Mouse (Mus musculus) left cerebral cortex, adult 2 months (tissue): ENCODE data around the gene Rsf1. TPM values are rescaled to one million over a fixed set of nuclear protein-coding genes. Genes with fewer than 3 reads are reported as not detected.

Experiments
- DNase-seq, 2 experiments: peaks; one replicate each; pipeline ENCODE4 v3.0.0; 2021 to 2022; ENCODE audit warnings: low spot score in 2 of 2, mixed read lengths in 1 of 2; ENCODE audit errors: extremely low spot score in 1 of 2
- H3K27ac ChIP-seq: fragments of 200-600 bp; 2 replicates; pipeline ENCODE4 v1.8.1; 2022
- H3K4me3 ChIP-seq: fragments of 200-600 bp; 2 replicates; pipeline ENCODE4 v1.8.1; 2022
- CTCF ChIP-seq: fragments of 200-600 bp; IDR thresholded peaks from 2 replicates; pipeline ENCODE4 v1.8.1; 2022; ENCODE audit warnings: antibody characterized with exemption, mild to moderate bottlenecking, moderate library complexity
- intact Hi-C: fragments of 180-260 bp; cut with DNase I; formaldehyde crosslinking; loops from one replicate; pipeline ENCODE4 v1.15.1; 2025
- total RNA-seq, 2 experiments: library from RNA; stranded (reverse); gene quantifications; 2 replicates each; pipeline ENCODE4 v1.2.3; 2021

Gene Rsf1
- total RNA-seq, 2 experiments from 2014 or later, result 44.8 to 49.2 TPM

DNA sequence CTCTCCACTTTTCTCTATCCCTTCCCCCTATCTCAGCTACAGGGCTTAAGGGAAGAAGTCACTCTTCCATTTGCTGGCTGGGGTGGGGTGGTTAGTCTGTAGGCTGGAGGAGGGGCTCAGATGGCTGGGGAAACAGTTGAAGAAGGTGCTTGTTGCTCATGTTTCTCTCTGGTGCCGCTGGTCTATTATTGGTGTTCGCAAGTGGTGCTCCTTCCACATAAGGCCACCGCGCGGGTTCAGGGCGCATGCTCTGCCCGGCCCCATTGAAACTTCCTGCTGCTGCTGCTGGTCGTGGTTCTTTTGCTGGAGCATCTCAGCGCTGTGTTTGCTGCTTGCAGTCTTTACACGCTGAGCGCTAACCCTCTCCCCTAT lies 1.1 kb downstream of the Rsf1 start:
- intact Hi-C loops, result loop anchor here (5.0 kb wide), 2 partner anchors 61 to 96 kb away; no protein-coding TSS in a partner anchor
- Histone ChIP-seq H3K27ac (peak overlapping the region; percentile 97), H3K4me3 (peak overlapping the region; percentile 65)
- DNase-seq, result peak; percentile 75 to 83
- peak; percentile 11 for TF ChIP-seq CTCF

DNA sequence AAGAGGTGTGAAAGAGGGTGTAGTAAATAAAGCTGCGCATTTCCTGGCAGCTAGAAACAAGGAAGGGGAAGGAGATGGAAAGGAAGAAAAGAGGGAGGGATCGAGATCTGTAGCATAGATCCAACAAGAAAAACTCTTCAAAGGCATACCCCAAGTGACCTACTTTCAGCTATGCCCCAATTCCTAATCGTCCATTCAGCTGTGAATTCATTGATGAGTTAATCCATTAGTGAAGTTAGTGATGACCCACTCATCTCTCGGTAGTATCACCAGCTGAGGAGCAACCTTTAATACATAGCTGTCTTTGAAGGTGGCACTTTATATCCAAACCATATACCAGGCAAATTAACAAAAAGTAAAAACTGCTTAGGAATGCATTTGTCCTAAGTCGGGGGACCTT lies 8.8 kb downstream of the Rsf1 start:
- no peak for DNase-seq
- TF ChIP-seq CTCF, result no peak
- Histone ChIP-seq H3K4me3 (no peak overlapping the region), H3K27ac (no peak overlapping the region)
- intact Hi-C loops, result no loop called here

DNA sequence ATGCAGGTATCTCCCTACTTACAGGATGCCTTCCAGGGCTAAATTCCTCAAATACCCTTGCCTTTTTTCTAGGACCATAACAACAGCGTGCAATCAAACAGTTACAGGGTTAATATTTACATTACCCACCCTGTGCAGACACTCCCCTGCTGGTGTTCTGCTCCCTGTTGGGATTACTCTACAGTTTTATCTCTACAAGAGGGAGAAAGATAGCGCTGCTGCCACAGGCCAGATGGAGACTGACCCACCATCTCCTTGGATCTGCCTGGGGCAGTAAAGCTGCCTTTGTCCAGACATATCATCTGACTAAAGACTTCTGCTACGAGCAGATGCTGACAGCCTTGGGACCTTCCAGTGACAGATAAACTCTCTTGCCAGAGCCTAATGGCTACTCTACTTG lies 10.8 kb downstream of the Rsf1 start:
- intact Hi-C loops, result no loop called here
- Histone ChIP-seq H3K27ac (no peak overlapping the region), H3K4me3 (no peak overlapping the region)
- no peak for DNase-seq
- no peak for TF ChIP-seq CTCF

DNA sequence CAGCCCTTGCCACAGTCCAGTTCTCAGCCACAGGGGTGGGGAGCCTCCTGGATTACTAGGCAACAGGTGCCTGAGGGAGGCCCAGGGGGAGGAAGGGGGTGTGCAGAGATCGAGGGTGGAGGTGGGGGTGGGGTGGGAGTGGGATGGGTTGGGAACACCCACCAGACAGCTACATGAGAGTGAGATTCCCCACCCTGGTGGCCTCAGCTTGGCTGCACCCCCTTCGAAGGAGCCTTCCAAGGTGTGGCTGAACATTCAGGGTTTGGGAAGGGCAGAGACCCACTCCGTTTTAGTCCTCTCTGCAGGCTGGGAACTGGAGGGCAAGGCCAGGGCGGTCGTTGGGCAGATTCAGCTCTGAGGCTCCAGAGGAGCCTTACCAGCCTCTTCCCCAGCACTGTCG lies 11.6 kb downstream of the Rsf1 start:
- DNase-seq, result no peak
- intact Hi-C loops, result no loop called here
- TF ChIP-seq CTCF, result no peak
- Histone ChIP-seq H3K4me3 (no peak overlapping the region), H3K27ac (no peak overlapping the region)

DNA sequence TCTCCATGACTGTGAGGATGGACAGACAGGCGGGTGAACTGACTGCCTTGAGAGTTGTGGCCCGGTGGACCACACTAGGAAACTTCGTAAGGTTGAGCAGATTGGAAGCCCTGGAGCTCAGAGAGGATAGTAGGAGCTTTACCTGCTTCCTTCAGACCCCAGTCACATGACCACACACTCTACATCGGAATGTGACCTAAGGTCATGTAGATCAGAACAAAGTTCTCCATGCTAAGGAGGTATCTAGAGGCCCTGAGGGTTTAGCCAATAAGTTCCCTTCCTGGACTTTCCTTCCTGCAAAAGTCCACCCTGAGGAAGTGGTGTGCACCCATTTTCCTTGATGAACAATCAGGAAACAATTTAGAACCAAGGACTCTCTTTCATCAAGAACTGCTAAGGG lies 12.7 kb downstream of the Rsf1 start:
- no peak for DNase-seq
- Histone ChIP-seq H3K27ac (no peak overlapping the region), H3K4me3 (no peak overlapping the region)
- intact Hi-C loops, result no loop called here
- no peak for TF ChIP-seq CTCF

DNA sequence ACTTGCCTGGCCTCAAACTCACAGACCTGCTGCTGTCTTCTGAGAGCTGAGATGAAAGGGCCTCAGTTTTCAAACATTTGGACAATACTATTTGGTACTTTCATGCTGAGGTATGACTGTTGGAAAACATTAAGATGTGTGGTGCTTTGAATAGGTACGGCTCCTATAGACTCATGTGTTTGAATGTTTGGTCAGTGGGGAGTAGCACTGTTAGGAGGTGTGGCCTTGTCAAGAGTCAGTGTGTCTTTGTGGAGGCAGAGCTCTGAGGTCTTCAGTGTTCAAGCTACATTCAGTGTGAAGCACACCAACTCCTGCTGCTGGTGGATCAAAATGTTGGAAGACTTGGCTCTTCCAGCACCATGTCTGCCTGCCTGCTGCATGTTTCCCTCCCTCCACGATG lies 13.8 kb downstream of the Rsf1 start:
- no peak overlapping the region for H3K27ac ChIP-seq
- TF ChIP-seq CTCF, result no peak
- H3K4me3 ChIP-seq, result no peak overlapping the region
- intact Hi-C loops, result no loop called here
- DNase-seq, result no peak

DNA sequence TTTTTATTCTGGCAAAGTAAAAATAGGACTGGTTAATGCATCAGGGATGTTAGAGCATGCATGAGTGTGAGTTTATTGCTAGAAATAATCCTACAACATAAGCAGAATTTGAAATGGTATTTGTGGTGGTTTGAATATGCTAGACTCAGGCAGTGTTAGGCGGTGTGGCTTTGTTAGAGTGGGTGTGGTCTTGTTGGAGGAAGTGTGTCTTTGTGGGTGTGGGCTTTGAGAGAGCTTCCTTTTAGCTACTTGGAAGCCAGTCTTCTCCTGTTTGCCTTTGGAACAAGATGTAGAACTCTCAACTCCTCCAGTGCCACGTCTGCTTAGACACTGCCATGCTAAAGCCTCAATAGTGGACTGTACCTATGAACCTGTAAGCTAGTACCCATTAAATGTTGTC lies 18.9 kb downstream of the Rsf1 start:
- no peak overlapping the region for H3K4me3 ChIP-seq
- no peak overlapping the region for H3K27ac ChIP-seq
- DNase-seq, result no peak
- TF ChIP-seq CTCF, result no peak
- intact Hi-C loops, result no loop called here

DNA sequence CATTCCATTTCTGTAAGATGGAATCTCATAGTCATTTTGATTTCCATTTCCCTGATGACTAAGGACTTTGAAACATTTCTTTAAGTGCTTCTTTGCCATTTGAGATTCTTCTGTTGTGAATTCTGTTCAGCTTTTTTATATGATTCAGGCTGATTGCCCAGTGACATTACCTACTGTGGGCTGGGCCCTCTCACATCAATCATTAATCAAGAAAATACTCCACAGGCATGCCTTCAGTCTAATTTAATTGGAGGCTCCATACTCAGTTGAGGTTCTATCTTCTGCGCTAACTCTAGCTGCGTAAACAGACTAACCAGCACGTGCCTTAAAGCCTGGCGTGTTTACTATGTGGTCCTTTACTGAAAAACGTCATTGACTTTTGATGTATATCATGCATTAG lies 41.7 kb downstream of the Rsf1 start:
- DNase-seq, result no peak
- Histone ChIP-seq H3K4me3 (no peak overlapping the region), H3K27ac (no peak overlapping the region)
- no peak for TF ChIP-seq CTCF
- intact Hi-C loops, result no loop called here

DNA sequence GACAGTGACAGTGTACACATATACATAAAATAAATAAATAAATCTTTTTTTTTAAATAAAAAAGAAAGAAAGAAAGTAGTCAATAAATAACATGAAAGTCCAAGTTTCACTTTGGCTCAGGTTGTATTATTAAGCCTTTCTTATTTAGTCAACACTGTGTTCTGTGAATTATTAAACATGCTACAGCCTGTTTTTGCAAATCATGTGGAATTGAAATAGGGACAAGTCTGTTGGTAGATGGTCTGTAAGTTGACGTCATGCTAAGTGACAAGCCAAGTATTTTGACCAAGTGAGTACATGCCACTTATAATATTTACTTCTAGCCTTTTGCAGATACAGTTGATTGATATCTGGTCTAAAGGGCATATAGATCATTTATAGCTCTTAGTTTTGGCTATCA lies 43.0 kb downstream of the Rsf1 start:
- intact Hi-C loops, result no loop called here
- H3K27ac ChIP-seq, result no peak overlapping the region
- TF ChIP-seq CTCF, result no peak
- no peak overlapping the region for H3K4me3 ChIP-seq
- DNase-seq, result no peak

DNA sequence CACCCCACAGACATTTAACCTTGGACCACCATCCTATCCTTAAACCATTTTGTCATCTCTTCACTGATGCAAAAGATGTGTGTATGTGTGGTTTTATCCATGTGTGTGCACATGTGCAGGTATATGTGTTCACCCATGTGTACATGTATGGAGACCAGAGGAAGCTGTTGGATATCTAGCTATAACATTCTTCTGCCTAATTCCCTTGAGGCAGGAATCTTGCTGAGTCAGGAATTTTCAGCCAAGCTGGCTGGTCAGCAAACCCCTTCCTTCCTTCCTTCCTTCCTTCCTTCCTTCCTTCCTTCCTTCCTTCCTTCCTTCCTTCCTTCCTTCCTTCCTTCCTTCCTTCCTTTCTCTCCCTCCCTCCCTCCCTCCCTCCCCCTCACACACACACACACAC lies 43.7 kb downstream of the Rsf1 start:
- TF ChIP-seq CTCF, result no peak
- H3K27ac ChIP-seq, result no peak overlapping the region
- intact Hi-C loops, result no loop called here
- DNase-seq, result no peak
- H3K4me3 ChIP-seq, result no peak overlapping the region

DNA sequence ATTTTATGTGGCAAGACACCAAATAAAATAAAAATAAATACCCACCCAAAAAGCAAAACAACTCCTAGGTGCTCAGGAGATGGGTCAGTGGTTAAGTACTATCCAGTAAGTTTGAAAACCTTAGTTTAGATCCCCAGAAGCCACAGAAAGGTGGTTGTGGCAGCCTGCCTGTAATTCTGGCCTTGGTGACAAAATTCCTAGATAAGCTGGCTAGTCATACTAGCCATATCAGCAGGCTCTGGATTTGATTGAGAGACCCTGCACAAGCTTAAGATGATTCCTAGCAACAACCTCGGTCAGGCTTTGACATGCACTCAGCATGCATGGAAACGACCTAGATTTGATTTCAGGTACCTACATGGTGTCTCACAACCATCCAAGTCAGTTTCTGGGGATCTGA lies 49.7 kb downstream of the Rsf1 start:
- intact Hi-C loops, result no loop called here
- no peak for TF ChIP-seq CTCF
- no peak overlapping the region for H3K4me3 ChIP-seq
- H3K27ac ChIP-seq, result no peak overlapping the region
- no peak for DNase-seq

DNA sequence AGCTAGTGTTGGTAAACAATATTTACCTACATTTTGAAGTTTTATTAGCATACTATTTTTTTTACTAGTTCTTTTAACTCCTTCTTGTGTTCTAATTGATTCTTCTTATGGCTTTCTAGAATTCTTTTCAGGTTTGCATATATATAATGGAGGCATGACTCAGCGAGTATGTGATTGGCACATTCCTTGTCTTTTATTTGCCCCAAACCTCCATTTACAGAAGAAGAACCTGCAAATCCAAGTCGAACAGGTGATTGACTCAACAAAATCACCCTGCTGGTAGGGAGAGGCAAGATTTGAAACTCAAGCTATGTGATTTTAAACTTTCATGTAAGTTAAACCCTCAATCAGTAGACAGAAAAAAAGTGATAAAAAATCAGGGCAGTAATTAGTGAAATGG lies 51.6 kb downstream of the Rsf1 start:
- no peak for DNase-seq
- TF ChIP-seq CTCF, result no peak
- intact Hi-C loops, result no loop called here
- Histone ChIP-seq H3K4me3 (no peak overlapping the region), H3K27ac (no peak overlapping the region)

DNA sequence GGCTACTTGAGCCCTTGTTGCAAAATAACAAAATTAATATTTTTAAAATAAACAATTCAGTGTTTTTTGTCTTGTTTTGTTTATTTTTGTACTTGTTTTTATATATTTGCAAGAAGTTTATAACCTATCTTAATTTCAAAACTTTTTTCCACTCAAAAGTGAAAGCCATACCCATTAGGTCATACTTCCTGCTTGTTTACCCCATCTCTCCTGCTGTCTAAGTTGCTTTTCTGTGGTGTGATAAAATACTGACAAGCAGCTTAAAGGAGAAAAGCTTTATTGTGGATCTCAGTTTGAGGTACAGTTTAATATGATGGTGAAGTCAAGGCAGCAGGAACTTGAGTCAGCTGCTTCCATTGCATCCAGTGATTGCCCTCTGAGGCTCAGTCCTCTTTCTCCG lies 53.2 kb downstream of the Rsf1 start:
- Histone ChIP-seq H3K27ac (no peak overlapping the region), H3K4me3 (no peak overlapping the region)
- no peak for DNase-seq
- no peak for TF ChIP-seq CTCF
- intact Hi-C loops, result no loop called here

DNA sequence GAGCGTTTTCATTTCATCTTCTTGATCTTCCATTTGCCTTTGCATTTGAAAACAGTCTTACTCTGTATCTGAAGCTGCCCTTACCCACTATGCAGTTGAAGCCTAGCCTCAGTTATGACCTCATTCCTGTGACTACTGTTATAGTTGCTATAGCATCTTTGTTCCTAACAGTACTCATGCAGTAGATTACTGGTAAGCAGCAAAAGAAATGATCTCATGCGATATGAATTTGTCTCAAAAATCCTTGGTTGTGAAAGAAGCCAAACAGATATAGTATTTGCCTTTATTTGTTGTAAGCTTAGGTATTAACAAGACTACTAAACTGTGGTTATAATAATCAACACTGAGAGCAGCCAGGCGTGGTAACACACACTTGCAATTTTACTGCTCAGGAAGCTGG lies 65.4 kb downstream of the Rsf1 start:
- TF ChIP-seq CTCF, result no peak
- H3K27ac ChIP-seq, result no peak overlapping the region
- DNase-seq, result no peak
- intact Hi-C loops, result no loop called here
- H3K4me3 ChIP-seq, result no peak overlapping the region
